Mouse (Mus musculus): Measurements from ENCODE around the gene Gm49368.
A peak's percentile ranks its signal among the peaks of the same experiment; 100 is the strongest.

Gm49368 gene

GRCm38 (mm10) chr7:128057860-128058259, 4.6 kb upstream of the Gm49368 start:
- no peak for DNase-seq (ENCODE audit: low spot score in 2 of 2)

- DNase-seq (ENCODE audit: low spot score in 2 of 2): peak in 1 of 2 experiments; percentile 45
These were observed 3.9 kb upstream of the Gm49368 start for GRCm38 (mm10) chr7:128058576-128058975.

- no peak for DNase-seq (ENCODE audit: low spot score in 2 of 2)
These were observed 3.4 kb upstream of the Gm49368 start for GRCm38 (mm10) chr7:128059091-128059490.

GRCm38 (mm10) chr7:128063211-128063781, 813 bp downstream of the Gm49368 start:
- no peak for DNase-seq (ENCODE audit: low spot score in 2 of 2)

- no peak for DNase-seq (ENCODE audit: low spot score in 2 of 2)
These were observed 3.1 kb downstream of the Gm49368 start for GRCm38 (mm10) chr7:128065547-128065946.

GRCm38 (mm10) chr7:128067847-128068246, 5.4 kb downstream of the Gm49368 start:
- DNase-seq (ENCODE audit: low spot score in 2 of 2): peak in 1 of 2 experiments; percentile 45

GRCm38 (mm10) chr7:128069844-128070243, 7.4 kb downstream of the Gm49368 start:
- no peak for DNase-seq (ENCODE audit: low spot score in 2 of 2)

- DNase-seq (ENCODE audit: low spot score in 2 of 2): no peak
These were observed 9.3 kb downstream of the Gm49368 start for GRCm38 (mm10) chr7:128071816-128072215.

GRCm38 (mm10) chr7:128080012-128080411, 17.5 kb downstream of the Gm49368 start:
- peak in 1 of 2 experiments; percentile 26 for DNase-seq (ENCODE audit: low spot score in 2 of 2)

- no peak for DNase-seq (ENCODE audit: low spot score in 2 of 2)
These were observed 26.7 kb downstream of the Gm49368 start for GRCm38 (mm10) chr7:128089141-128089540.

GRCm38 (mm10) chr7:128098135-128098534, 35.7 kb downstream of the Gm49368 start:
- DNase-seq (ENCODE audit: low spot score in 2 of 2): no peak

GRCm38 (mm10) chr7:128100742-128101357, 38.4 kb downstream of the Gm49368 start:
- DNase-seq (ENCODE audit: low spot score in 2 of 2): no peak

- no peak for DNase-seq (ENCODE audit: low spot score in 2 of 2)
These were observed 42.8 kb downstream of the Gm49368 start for GRCm38 (mm10) chr7:128105246-128105645.

GRCm38 (mm10) chr7:128107462-128107861, 45.0 kb downstream of the Gm49368 start:
- no peak for DNase-seq (ENCODE audit: low spot score in 2 of 2)

GRCm38 (mm10) chr7:128110314-128110713, 47.8 kb downstream of the Gm49368 start:
- no peak for DNase-seq (ENCODE audit: low spot score in 2 of 2)

GRCm38 (mm10) chr7:128112131-128112530, 49.6 kb downstream of the Gm49368 start:
- no peak for DNase-seq (ENCODE audit: low spot score in 2 of 2)

- DNase-seq (ENCODE audit: low spot score in 2 of 2): no peak
These were observed 52.1 kb downstream of the Gm49368 start for GRCm38 (mm10) chr7:128114371-128115105.

- DNase-seq (ENCODE audit: low spot score in 2 of 2): no peak
These were observed 52.9 kb downstream of the Gm49368 start for GRCm38 (mm10) chr7:128115211-128115958.

- DNase-seq (ENCODE audit: low spot score in 2 of 2): no peak
These were observed 53.9 kb downstream of the Gm49368 start for GRCm38 (mm10) chr7:128116396-128116795.

GRCm38 (mm10) chr7:128119726-128120490, 57.4 kb downstream of the Gm49368 start:
- no peak for DNase-seq (ENCODE audit: low spot score in 2 of 2)
